Mouse (Mus musculus) heart, adult 18-20 months (tissue): ENCODE data around the gene Mmp15. TPM values are rescaled to one million over a fixed set of nuclear protein-coding genes. Genes with fewer than 3 reads are reported as not detected.
"Not testable (repeated sequence)": the region's sequence is repeated elsewhere in the genome, so short reads cannot be mapped to it uniquely, and the experiment has no call there.

ENCODE experiments used
- DNase-seq, 2 experiments: peaks; one replicate each; pipeline ENCODE4 v3.0.0; 2021 to 2022; ENCODE audit warnings: mixed read lengths in 1 of 2
- total RNA-seq, 2 experiments: library from RNA; stranded (reverse); gene quantifications; 2 replicates each; pipeline ENCODE4 v1.2.3; 2021

The Mmp15 gene
- total RNA-seq, 2 experiments from 2014 or later: 57.4 to 67.4 TPM

- DNase-seq: no peak
Measured at GRCm38 (mm10) chr8:95376309-95376999, 24.4 kb downstream of the Mmp15 start.

GRCm38 (mm10) chr8:95377101-95377500 lies 25.0 kb downstream of the Mmp15 start:
- DNase-seq: no peak

DNA sequence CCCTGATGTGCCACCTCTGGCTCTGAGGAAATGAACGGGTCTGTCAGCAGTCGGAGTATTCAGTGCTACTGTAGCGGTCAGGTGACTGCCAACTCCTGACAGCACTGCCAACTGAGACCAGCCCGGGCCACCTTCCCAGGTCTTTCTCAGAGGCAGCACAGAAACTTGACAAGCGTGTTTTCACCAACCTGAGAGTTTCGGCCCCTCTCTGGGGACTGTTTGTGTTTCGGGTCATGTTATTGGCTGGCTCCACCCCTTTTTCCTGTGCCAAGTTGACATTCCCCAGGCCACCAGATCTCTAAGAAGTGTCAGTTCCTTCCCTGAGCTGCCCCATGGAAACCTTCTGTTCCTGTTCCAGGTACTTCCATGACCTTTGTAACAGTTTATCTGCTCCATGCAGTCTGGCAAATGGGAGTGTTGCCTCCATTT lies 25.8 kb downstream of the Mmp15 start:
- peak; percentile 70 to 81 for DNase-seq

- not testable (repeated sequence) for DNase-seq
Measured at GRCm38 (mm10) chr8:95378928-95379327, 26.9 kb downstream of the Mmp15 start.

DNA sequence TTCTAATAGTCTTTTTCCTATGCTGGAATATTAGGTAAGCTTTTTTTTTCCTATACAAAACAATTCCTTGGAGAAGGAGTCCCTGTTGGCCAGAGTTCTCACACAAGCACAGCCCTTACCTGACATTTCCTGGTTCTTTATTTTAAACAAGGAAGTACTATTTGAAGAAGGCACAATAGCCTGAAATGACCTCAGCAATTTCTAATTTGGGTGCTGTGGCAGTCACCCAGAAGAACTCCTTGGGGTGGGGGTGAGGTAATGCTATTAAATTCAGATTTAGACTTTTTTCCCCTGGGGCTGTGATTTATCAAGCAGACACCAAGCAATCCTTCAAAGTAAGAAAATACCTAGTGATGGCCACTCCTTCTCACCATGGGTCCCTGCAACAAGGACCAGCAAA lies 28.9 kb downstream of the Mmp15 start:
- peak; percentile 64 to 76 for DNase-seq

DNA sequence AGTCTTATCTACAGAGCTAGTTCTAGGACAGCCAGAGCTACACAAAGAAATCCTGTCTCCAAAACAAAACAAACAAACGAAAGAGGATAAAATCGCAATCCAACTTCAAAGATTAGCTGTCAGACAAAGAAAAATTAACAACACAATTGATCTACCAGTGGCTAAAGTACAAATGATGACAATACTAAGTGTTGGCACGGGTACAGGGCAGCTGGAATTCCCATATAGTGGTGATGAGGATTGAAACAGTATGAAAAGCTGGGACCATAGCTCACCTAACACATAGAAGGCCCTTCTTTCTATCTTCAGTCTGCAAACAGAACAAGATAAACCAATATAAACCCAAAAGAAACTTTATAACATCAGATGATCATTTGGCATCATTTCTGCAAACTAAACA lies 29.5 kb downstream of the Mmp15 start:
- peak in 1 of 2 experiments; percentile 64 for DNase-seq

DNA sequence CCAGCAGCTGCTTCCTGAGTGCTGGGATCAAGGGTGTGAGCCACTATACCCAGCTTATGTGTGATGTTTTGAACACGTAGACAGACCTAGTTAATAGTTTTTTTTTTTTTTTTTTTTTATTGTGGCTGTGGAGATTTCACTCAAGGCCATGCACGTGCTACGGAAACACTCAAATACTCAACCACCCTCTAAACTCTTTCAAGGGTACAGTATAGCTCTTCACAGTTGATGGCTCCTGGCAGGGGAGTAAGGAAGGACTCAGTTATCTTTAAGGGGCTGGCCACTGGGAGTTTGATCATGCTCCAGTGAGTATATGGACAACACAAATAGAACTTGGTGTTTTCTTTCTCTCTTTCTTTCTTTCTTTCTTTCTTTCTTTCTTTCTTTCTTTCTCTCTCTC lies 32.4 kb downstream of the Mmp15 start:
- no peak for DNase-seq

DNA sequence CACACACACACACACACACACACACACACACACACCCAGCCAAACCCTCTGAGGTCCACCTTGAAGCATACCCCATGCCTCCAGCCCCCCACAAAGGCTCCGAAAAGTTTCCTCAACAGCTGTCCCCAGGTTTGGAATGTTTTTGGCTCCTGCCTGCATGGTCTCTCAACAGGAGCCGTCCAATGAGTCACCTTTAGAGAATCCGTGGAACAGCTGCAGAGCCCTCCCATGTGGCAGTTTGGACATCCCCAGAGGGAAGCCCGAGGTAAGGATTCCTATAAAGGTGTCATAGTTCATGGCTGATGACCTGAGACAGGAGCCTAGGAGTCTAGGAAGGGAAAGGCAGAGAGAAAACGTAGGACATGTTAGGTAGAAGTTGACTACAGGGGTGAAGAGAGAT lies 34.0 kb downstream of the Mmp15 start:
- no peak for DNase-seq

DNA sequence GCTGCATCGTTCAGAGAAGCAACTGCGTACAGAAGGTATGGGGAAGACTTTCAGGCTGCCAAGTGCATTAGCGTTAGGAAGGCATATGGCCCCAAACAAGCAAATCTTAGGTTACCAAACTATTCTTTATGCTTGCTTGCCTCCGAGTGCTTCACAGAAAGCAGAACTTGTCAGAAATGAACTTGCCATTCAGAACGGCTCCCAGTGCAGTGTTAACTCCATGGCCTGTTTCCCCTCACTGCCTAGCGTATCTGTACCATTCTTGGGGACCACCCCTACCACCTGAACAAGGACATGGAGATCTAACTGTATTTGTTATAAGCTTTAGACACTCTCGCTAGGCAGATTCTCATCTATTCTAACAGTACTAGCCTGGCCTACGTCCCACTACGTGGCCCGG lies 35.2 kb downstream of the Mmp15 start:
- DNase-seq: no peak

- DNase-seq: no peak
Measured at GRCm38 (mm10) chr8:95387936-95388335, 35.9 kb downstream of the Mmp15 start.

DNA sequence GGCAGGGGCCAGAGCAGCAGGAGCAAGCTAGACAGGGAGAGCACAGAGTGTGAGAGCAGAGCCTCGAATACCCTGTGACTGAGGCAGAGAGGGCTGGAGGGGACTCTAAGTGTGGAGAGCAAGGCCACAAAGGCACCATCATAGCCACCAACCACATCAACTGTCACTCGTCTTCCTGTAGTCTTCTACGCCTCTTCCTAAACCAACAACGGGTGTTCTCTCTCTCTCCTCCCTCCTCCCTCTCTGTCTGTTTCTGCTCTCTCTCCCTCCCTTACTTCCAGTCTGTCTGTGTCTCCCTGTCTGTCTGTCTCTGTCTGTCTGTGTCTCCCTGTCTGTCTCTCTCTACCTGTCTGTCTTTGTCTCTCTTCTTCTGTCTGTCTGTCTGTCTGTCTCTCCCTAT lies 38.2 kb downstream of the Mmp15 start:
- no peak for DNase-seq

DNA sequence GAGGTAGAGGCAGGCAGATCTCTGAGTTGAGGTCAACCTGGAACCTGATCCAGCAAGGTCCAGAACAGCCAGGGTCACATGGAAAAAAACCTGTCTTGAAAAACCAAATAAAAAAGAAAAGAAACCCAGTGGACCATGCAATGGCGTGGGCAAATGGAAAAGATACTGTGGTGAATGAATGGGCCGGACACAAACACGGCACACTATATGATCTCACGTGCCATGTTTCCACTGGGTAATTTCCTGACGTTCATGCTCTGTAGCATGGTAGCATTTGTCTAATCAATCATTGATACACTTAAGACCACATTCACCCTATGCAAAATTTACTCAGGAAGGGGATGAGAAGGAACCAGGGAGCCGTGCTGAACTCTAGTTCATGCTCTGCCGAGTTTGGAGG lies 39.0 kb downstream of the Mmp15 start:
- no peak for DNase-seq

DNA sequence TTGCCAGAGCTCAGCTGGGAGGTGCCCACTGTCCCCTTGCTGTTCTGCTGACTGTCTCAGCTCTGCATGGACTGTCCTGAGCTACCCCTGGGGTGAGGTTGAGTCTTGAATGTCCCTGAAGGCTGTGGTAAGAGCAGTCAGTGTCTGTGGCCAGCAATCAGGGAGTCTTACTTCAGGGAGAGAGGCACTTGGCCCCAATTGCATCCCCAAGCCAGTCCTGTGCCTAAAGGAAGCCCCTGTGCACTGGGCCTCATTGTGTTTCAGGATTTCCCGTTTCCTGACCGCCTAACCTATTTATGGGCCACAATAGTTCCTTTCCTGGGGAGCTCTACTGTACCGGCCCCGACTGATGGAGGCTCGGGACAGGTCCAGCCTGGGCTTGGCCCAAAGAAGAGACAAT lies 40.5 kb downstream of the Mmp15 start:
- DNase-seq: peak; percentile 43 to 84

GRCm38 (mm10) chr8:95395186-95395918 lies 43.3 kb downstream of the Mmp15 start:
- no peak for DNase-seq

- DNase-seq: peak in 1 of 2 experiments; percentile 5
Measured at GRCm38 (mm10) chr8:95396752-95397151, 44.7 kb downstream of the Mmp15 start.

GRCm38 (mm10) chr8:95397201-95397600 lies 45.1 kb downstream of the Mmp15 start:
- DNase-seq: no peak

DNA sequence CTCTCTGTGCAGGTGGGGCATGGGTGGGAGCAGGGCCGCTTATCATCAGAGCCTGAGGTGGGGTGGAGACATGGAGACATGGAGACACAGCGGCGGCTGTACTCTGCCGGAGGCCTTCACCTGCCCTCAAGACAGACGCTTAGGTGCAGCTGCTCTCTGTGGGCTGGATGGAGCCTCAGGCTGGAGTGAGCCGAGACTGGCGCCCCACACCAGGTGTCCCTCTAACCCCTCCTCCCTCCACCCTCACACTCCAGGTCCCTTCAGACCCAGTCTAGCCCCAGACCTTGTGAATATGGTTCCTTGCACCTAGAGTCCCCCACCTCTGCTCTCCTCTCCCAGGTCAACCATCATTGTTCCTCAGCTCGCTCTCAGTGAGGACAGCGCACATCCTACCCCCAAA lies 47.1 kb downstream of the Mmp15 start:
- DNase-seq: no peak

GRCm38 (mm10) chr8:95401091-95401490 lies 49.0 kb downstream of the Mmp15 start:
- DNase-seq: no peak

GRCm38 (mm10) chr8:95409518-95409917 lies 57.5 kb downstream of the Mmp15 start:
- peak in 1 of 2 experiments; percentile 22 for DNase-seq

- peak; percentile 21 to 59 for DNase-seq
Measured at GRCm38 (mm10) chr8:95411309-95411972, 59.4 kb downstream of the Mmp15 start.

DNA sequence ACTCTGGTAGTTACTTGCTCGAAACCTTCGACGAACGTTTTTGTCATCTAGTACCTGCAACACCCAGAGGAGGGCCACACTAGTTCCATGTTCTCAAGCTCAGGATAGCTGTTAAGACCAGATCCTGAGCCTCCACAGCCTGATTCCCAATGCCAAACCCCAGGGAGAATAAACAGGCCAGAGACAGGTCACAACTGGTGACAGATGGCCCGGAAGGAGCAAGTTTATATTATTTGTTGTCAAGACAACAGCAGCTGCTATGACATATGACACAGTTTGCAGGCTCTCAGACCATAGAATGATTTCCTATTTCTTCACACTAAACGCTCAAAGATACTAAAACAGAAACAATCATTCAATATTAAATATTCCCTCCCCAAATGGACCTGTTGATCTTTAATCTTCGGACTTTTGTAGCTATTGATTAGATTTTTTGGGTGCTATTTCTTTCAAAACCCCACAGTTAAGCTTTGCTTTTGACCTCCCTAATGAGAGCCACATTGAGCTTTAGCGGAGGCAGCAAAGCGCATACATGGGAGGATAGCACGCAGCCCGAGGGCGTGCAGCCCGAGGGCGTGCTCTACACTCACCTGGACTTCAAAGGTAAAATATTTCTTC lies 70.2 kb downstream of the Mmp15 start:
- DNase-seq: no peak
